Mouse (Mus musculus): ENCODE data around the gene Fam49a.

GRCm38 (mm10) chr12:12335566-12335965, 73.6 kb downstream of the Fam49a start:
- TF ChIP-seq POLR2A (IDR thresholded peaks at IDR 0.05; ENCODE audit: control insufficient read depth, low read depth, low read length) (no peak), CTCF (IDR thresholded peaks at IDR 0.05; ENCODE audit: control insufficient read depth, insufficient read depth, insufficient replicate concordance, low read depth, low read length) (no peak)
